Mouse (Mus musculus) neural tube, embryonic 12.5 days (tissue): ENCODE measurements around the gene H2-D1. TPM values are rescaled to one million over a fixed set of nuclear protein-coding genes. Genes with fewer than 3 reads are reported as not detected.
A peak's percentile ranks its signal among the peaks of the same experiment; 100 is the strongest.

ENCODE experiments used
- ATAC-seq: fragments of 200-750 bp; cut with Nextera tagmentation; 2 replicates; pipeline ENCODE4 v1.8.0; 2017; ENCODE audit warnings: low read depth, mild to moderate bottlenecking, moderate TSS enrichment, moderate library complexity; ENCODE audit not compliant: low FRiP score
- H3K27ac ChIP-seq: fragments of 300-500 bp; sonication (generic); 2 replicates; pipeline ENCODE4 v1.5.1; 2016
- H3K27me3 ChIP-seq: fragments of 300-500 bp; sonication (generic); replicated peaks from 2 replicates; pipeline ENCODE4 v1.6.1; 2016; ENCODE audit warnings: mild to moderate bottlenecking
- H3K36me3 ChIP-seq: fragments of 300-500 bp; sonication (generic); 2 replicates; pipeline ENCODE4 v1.6.1; 2016; ENCODE audit warnings: mild to moderate bottlenecking
- H3K4me1 ChIP-seq: fragments of 300-500 bp; sonication (generic); 2 replicates; pipeline ENCODE4 v1.6.1; 2016
- H3K4me2 ChIP-seq: fragments of 300-500 bp; sonication (generic); replicated peaks from 2 replicates; pipeline ENCODE4 v1.6.1; 2016; ENCODE audit warnings: mild to moderate bottlenecking
- H3K4me3 ChIP-seq: fragments of 300-500 bp; sonication (generic); 2 replicates; pipeline ENCODE4 v1.5.1; 2016
- H3K9ac ChIP-seq: fragments of 300-500 bp; sonication (generic); 2 replicates; pipeline ENCODE4 v1.6.1; 2016; ENCODE audit warnings: mild to moderate bottlenecking
- H3K9me3 ChIP-seq: fragments of 300-500 bp; sonication (generic); 2 replicates; pipeline ENCODE4 v1.6.1; 2016; ENCODE audit warnings: mild to moderate bottlenecking
- WGBS: fragments of 180-500 bp; shearing (Covaris S2); methylation state at CpG from one replicate; pipeline ENCODE4 v1.1.7; 2016; 5-methylcytosine and 5-hydroxymethylcytosine counted together
- polyA plus RNA-seq: library from polyadenylated mRNA; unstranded; fragments of >200 nt; fragmentation: Nextera tagmentation; extraction: Ambion mirVana; gene quantifications from 2 replicates; pipeline ENCODE4 v1.2.1, GENCODE M21; 2016

H2-D1 gene
- polyA plus RNA-seq, 1 experiment from 2014 or later = 58.8 TPM

DNA sequence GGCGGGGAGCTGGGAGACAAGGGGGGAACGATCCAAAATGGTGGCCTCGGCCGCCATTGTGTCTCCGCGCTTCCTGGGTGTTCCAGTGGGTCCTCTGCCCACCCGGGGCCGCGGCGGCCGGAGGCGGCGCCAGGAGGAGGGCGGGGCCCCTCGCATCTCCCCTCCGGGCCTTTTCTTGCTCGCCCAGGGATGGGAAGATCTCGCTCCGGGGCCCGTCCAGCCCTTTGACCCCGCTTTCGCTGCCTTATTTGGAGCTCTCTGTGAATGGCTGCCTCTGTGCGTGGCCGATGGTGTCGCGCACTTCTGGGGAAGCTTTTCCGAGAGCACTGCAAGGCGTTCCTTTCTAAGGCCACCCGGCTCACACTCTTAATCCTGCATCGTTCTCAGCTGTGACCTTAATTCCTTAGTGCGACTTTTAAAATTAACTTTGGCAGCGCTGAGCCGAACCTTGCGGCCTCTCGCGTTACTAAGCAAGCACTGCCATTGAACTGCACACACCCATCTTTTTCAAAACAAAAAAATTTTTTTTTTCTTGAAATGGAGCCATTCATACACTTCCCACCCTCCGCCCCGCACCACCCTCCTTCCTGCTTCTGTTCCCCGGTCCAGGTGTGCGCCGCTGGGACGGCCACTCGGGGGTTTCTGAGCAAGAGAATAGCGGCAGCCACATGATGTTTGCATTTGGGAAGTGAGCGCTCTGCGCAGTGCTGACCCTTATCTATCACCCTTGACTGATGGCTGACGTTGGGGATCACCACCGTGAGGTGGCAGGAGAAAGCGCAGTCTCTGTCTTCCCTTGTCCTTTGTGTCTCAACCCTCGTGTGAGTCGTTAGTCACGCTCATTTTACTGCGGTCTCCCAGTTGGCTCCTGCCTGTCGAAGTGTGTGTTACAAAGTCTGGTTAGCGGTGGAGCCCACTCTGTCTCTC lies 20.3 kb upstream of the H2-D1 start:
- under 1% methylated on average over 55 of the region's 55 CpGs for WGBS

DNA sequence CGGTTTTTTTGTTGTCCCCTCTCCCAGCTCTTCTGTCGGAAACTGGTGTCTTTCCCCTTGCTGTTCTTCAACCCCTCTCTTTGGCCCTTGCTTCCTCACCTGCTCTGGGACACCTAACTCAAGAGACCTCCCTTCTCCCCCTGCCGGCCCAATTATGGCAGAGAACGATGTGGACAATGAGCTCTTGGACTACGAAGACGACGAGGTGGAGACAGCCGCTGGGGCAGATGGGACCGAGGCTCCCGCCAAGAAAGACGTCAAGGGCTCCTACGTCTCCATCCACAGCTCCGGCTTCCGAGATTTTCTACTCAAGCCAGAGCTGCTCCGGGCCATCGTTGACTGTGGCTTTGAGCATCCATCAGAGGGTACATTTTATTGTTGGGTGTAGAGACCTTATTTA lies 19.4 kb upstream of the H2-D1 start:
- Histone ChIP-seq H3K27ac (peak overlapping the region; percentile 96), H3K4me2 (peak overlapping the region; percentile 90), H3K9ac (peak overlapping the region; percentile 100), H3K36me3 (peaks cover 47% of the 10 kb centered on the region), H3K4me1 (peaks cover 42% of the 10 kb centered on the region), H3K9me3 (no peaks in the 10 kb centered on the region), H3K4me3 (peak overlapping the region; percentile 94), H3K27me3 (no peaks in the 10 kb centered on the region)
- no peak for ATAC-seq
- 7% methylated on average over 16 of the region's 16 CpGs for WGBS

More for the DNA sequence above, 20.3 kb upstream of the H2-D1 start:
- Histone ChIP-seq H3K27me3 (no peaks in the 10 kb centered on the region), H3K4me3 (peak overlapping the region; percentile 94), H3K27ac (peak overlapping the region; percentile 96), H3K9ac (peak overlapping the region; percentile 100), H3K9me3 (no peaks in the 10 kb centered on the region), H3K4me2 (peak overlapping the region; percentile 90), H3K4me1 (peaks cover 44% of the 10 kb centered on the region), H3K36me3 (peaks cover 39% of the 10 kb centered on the region)
- ATAC-seq = peak; percentile 73

DNA sequence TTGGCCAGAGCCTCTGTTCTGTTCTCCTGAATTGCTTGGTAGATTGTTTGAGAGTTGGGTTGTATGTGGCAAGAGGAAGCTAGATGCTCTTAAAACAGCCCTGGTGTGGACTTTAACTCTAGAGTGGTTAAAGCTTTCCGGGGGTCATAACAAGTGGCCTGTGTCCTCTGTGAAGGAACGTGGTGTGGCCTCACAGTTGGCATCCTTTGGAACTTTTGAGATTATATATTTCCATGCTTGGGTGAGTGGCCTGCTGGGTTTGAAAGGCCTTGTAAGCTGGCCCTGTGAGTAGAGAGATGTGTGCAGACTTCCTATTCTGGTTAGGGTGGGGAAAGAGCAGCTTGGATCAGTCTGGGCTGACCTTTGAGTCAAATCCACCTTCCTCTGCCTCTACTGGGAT lies 17.5 kb upstream of the H2-D1 start:
- 80% methylated on average over 2 of the region's 2 CpGs for WGBS
- Histone ChIP-seq H3K4me2 (peak overlapping the region; percentile 90), H3K9me3 (no peaks in the 10 kb centered on the region), H3K9ac (peak overlapping the region; percentile 100; the same call in 1 of the 2 replicates), H3K4me3 (no peak overlapping the region; the same call in 1 of the 2 replicates), H3K36me3 (peaks cover 65% of the 10 kb centered on the region), H3K27ac (no peak overlapping the region), H3K27me3 (no peaks in the 10 kb centered on the region), H3K4me1 (peaks cover 42% of the 10 kb centered on the region)
- ATAC-seq = no peak

DNA sequence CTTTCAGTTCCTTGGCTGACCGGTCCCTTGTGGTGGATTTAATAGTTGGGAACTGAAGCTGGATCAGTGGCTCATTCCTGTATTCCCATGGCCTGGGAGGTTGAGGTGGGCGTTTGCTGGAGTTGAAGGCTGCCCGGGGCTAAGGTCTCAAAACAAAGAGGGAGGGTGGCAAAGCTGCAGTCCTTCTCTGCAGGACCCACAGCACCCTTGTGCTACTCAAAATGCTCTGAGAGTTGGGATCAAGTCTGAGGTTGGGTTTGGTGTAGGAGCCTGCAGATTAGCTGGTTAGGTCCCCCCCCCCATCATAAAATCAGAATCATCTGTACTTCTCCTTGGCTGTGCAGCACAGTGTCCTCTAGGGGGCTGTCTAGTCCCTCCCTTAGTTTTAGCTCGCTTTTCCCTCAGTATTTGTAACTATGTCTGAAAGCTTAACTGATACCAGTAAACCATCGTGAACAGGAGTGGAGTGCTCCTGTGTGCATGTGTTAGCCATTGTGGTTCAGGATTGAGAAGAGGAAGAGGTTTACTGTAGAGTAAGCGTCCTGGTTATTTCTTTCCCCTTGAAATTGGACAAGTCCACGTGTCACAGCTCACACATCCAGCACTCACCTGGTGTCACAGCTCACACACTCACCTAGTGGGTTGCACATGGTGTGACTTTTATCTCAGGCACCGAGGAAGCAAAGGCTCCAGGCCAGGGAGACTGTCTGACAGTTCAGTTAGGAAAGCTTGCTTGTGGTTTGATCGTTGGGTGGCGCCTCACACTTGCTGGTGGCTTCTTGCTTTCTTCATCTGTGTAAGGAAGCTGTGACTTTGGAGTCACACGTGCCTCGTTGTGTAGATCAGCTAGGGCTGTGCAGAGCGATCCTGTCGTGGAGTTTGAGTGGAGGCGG lies 16.6 kb upstream of the H2-D1 start:
- ATAC-seq = no peak
- Histone ChIP-seq H3K4me2 (peak overlapping the region; percentile 90), H3K27ac (no peak overlapping the region), H3K9me3 (no peaks in the 10 kb centered on the region), H3K27me3 (no peaks in the 10 kb centered on the region), H3K9ac (peak overlapping the region; percentile 100; the same call in 1 of the 2 replicates), H3K4me3 (no peak overlapping the region), H3K36me3 (peaks cover 75% of the 10 kb centered on the region), H3K4me1 (peaks cover 35% of the 10 kb centered on the region)
- 88% methylated on average over 15 of the region's 15 CpGs for WGBS

DNA sequence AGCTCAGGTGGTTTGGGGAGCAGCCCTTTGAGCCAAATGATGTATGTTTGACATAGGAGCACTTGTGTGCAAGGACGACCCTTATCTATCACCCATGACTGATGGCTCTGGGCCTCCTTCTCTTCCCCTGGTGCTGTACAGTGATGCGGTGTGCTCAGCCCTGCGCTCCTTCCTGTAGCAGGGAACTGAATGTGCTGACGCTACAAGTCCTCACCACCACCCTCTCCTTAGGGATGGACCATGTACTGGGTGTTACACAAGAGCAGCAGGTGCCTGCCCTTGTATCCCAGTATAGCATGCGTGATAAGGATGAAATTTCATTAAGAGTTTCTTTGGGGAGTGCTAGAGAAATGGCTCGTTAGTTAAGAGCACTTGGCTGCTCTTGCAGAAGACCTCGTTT lies 15.4 kb upstream of the H2-D1 start:
- Histone ChIP-seq H3K9me3 (no peaks in the 10 kb centered on the region), H3K27me3 (no peaks in the 10 kb centered on the region), H3K4me3 (no peak overlapping the region), H3K4me1 (peaks cover 34% of the 10 kb centered on the region), H3K9ac (no peak overlapping the region), H3K4me2 (no peak overlapping the region), H3K36me3 (peaks cover 85% of the 10 kb centered on the region), H3K27ac (no peak overlapping the region)
- ATAC-seq = no peak
- WGBS = 85% methylated on average over 7 of the region's 7 CpGs

DNA sequence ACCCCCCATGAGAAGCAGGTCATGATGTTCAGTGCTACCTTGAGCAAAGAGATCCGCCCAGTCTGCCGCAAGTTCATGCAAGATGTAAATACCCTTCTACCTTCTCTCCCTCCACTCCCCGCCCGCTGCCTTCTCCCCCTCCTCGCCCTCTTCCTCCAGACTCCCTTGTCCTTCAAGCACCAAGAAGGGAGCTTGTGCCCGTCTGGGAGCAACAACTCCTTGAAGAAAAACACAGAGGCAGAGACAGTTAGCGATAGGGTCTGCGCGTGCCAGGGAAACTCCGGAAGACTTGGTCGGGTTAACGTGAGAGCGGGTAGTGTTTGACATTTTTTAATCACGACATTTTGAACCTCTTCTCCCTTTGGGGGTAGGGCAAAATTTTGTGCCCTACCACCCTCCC lies 13.5 kb upstream of the H2-D1 start:
- Histone ChIP-seq H3K9me3 (no peaks in the 10 kb centered on the region), H3K27me3 (no peaks in the 10 kb centered on the region), H3K36me3 (peaks cover 97% of the 10 kb centered on the region), H3K27ac (no peak overlapping the region), H3K4me3 (no peak overlapping the region), H3K4me2 (no peak overlapping the region), H3K9ac (no peak overlapping the region), H3K4me1 (peaks cover 27% of the 10 kb centered on the region)
- WGBS = 91% methylated on average over 14 of the region's 14 CpGs
- ATAC-seq = no peak

DNA sequence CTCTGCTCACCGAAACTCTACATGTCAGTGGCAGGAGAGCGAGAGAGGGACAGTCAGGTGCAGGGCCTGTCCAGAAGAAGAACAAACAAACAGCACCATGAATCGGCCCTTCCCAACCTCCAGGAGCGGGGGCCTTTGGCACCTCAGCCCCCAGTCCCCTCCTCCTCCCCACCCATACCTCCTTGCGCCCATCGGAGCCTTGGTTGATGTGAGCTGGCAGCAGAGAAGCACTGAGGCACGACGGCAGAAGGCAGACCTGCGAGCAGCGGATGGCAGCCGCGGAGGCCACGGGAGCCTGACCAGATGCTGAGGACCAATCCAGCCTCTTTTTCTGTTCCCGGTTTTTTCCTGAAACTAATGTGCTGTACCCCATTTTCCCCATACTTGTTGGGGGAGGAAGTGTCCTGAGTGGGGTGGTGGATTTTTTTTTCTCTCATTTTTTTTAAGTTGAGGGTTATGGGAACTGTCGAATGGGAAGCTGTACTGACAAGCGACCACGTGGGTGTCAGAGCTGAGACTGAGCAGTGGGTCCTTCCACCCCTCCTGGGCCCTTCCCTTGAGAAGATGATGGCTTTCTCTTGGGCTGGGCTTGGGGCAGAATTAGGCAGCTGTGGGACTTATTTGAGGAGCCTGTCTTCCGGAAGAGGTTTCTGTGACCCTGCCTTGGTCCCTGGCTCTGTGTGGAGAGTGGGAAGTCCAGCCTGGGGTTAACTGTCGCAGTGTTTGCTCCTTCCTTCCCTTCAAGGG lies 12.9 kb upstream of the H2-D1 start:
- Histone ChIP-seq H3K27ac (no peak overlapping the region), H3K9me3 (no peaks in the 10 kb centered on the region), H3K9ac (no peak overlapping the region), H3K27me3 (no peaks in the 10 kb centered on the region), H3K4me1 (peaks cover 20% of the 10 kb centered on the region), H3K4me3 (no peak overlapping the region), H3K4me2 (no peak overlapping the region), H3K36me3 (peaks cover 97% of the 10 kb centered on the region)
- no peak for ATAC-seq
- WGBS = 86% methylated on average over 19 of the region's 19 CpGs

DNA sequence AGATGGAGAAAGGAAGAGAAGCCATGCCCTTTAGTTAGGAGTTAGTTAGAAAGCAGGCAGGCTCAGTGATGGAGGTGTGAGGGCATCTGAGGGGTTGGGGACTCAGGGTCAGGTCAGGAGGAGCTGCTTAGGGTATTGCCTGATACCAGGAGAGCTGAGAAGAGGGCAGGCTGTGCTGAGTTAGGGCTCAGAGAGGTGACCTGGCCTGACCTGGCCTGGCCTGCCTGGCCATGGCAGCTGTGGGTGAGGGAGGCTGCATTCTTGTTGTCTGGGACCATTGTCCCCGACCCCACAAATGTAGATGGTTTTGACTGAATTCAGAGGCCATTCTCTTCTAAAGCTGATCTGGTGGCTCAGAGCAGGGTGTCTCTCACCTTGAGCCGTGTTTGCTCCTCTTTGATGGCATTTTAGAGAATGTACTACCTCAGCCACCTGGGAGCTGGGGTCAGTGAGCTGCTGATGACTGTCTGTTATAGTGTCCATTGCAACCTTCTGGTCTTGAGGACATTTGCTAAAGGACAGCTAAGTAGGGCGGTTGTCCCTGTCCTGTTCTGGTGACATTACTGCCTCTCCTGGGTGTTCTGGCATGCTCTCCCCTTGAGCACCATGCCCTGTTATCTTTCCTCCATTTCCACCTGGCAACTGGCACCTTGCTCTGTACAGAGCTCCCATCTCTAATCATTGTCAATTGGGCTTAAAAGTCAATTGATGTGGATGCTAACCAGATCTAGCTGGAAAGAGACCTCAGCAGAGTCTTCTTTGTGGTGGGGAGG lies 12.0 kb upstream of the H2-D1 start:
- no peaks in the 10 kb centered on the region for H3K27me3 ChIP-seq
- no peak overlapping the region for H3K9ac ChIP-seq
- H3K9me3 ChIP-seq = no peaks in the 10 kb centered on the region
- H3K4me3 ChIP-seq = no peak overlapping the region
- H3K27ac ChIP-seq = no peak overlapping the region
- H3K4me1 ChIP-seq = peaks cover 11% of the 10 kb centered on the region
- peaks cover 88% of the 10 kb centered on the region for H3K36me3 ChIP-seq
- 89% methylated on average over 3 of the region's 3 CpGs for WGBS
- no peak for ATAC-seq
- H3K4me2 ChIP-seq = no peak overlapping the region

DNA sequence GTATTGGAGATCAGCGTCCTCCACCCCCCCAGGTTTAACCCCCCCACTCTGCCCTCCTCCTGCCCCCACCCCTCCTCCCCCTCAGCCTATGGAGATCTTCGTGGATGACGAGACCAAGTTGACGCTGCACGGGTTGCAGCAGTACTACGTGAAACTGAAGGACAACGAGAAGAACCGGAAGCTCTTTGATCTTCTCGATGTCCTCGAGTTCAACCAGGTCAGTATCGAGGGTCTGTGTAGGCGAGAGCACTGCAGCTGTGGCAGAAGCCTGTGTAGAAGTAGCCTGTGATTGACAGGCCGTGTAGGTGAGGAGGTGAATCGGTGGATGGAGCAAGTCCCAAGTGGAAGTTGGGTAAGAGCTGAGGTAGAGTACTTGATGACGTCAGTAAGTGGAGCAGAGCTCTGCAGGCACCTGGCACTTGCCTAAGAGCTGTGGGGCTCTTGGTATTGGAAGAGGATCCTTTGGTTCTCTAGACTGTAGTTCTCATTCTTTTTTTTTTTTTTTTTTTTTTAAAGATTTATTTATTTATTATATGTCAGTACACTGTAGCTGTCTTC lies 11.3 kb upstream of the H2-D1 start:
- Histone ChIP-seq H3K4me1 (peaks cover 4% of the 10 kb centered on the region; the same call in 1 of the 2 replicates), H3K9ac (no peak overlapping the region), H3K36me3 (peaks cover 80% of the 10 kb centered on the region), H3K27me3 (no peaks in the 10 kb centered on the region), H3K4me2 (no peak overlapping the region), H3K9me3 (no peaks in the 10 kb centered on the region), H3K4me3 (no peak overlapping the region), H3K27ac (no peak overlapping the region)
- WGBS = 89% methylated on average over 15 of the region's 15 CpGs
- no peak for ATAC-seq

DNA sequence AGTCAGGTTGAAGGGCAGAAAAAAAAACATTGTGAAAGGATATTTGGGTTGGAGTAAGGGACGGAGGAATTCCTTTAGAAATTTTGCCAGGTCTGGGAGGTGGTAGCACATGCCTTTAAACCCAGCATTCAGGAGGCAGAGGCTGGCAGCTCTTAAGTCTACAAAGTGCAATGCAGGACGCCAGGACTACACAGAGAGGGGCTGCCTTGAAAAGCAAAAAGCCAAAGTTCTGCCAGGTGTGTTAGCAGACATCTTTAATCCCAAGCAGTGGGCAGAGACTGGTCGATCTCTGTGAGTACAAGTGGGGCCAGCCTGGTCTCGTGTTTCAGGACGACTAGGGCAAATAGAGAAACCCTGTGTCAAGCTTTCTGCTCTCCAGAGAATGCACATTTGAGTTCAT lies 10.5 kb upstream of the H2-D1 start:
- peaks cover 73% of the 10 kb centered on the region for H3K36me3 ChIP-seq
- H3K4me3 ChIP-seq = no peak overlapping the region
- WGBS = 78% methylated on average over 5 of the region's 5 CpGs
- H3K9me3 ChIP-seq = no peaks in the 10 kb centered on the region
- no peaks in the 10 kb centered on the region for H3K4me1 ChIP-seq
- H3K4me2 ChIP-seq = no peak overlapping the region
- no peak for ATAC-seq
- H3K27ac ChIP-seq = no peak overlapping the region
- H3K9ac ChIP-seq = no peak overlapping the region
- no peaks in the 10 kb centered on the region for H3K27me3 ChIP-seq
